Mouse (Mus musculus) midbrain, embryonic 14.5 days (tissue): ENCODE data around the gene Mcf2l. TPM values are rescaled to one million over a fixed set of nuclear protein-coding genes. Genes with fewer than 3 reads are reported as not detected.

Experiments used
- ATAC-seq: fragments of 200-750 bp; cut with Nextera tagmentation; 2 replicates; pipeline ENCODE4 v1.8.0; 2017; ENCODE audit warnings: moderate number of reproducible peaks, moderate library complexity; ENCODE audit not compliant: low FRiP score, low TSS enrichment
- DNase-seq: peaks from one replicate; pipeline ENCODE4 v3.0.0-alpha.2; 2015
- H3K27ac ChIP-seq: fragments of 300-500 bp; sonication (generic); replicated peaks from 2 replicates; pipeline ENCODE4 v1.5.1; 2014; ENCODE audit warnings: mild to moderate bottlenecking, low read depth, low read length, moderate library complexity
- H3K27me3 ChIP-seq: fragments of 300-500 bp; sonication (generic); 2 replicates; pipeline ENCODE4 v1.6.1; 2014; ENCODE audit warnings: low read length, control low read depth, mixed read lengths; ENCODE audit not compliant: control insufficient read depth, insufficient read depth
- H3K36me3 ChIP-seq: fragments of 300-500 bp; sonication (generic); 2 replicates; pipeline ENCODE4 v1.6.1; 2014; ENCODE audit warnings: low read length, control low read depth; ENCODE audit not compliant: control insufficient read depth, insufficient read depth
- H3K4me1 ChIP-seq: fragments of 300-500 bp; sonication (generic); 2 replicates; pipeline ENCODE4 v1.6.1; 2014; ENCODE audit warnings: mild to moderate bottlenecking, antibody characterized with exemption, low read length, control low read depth; ENCODE audit not compliant: control insufficient read depth, insufficient read depth
- H3K4me2 ChIP-seq: fragments of 300-500 bp; sonication (generic); 2 replicates; pipeline ENCODE4 v1.6.1; 2014; ENCODE audit warnings: mild to moderate bottlenecking, low read length, moderate library complexity
- H3K4me3 ChIP-seq: fragments of 300-500 bp; sonication (generic); replicated peaks from 2 replicates; pipeline ENCODE4 v1.5.1; 2014; ENCODE audit warnings: low read depth, low read length
- H3K9ac ChIP-seq: fragments of 300-500 bp; sonication (generic); replicated peaks from 2 replicates; pipeline ENCODE4 v1.6.1; 2014; ENCODE audit warnings: mild to moderate bottlenecking, low read length, moderate library complexity
- H3K9me3 ChIP-seq: fragments of 300-500 bp; sonication (generic); 2 replicates; pipeline ENCODE4 v1.6.1; 2016; ENCODE audit warnings: low read length, control low read depth, mixed read lengths; ENCODE audit not compliant: control insufficient read depth
- WGBS: fragments of 180-500 bp; shearing (Covaris S2); extraction: QIAGEN DNeasy Blood & Tissue Kit; methylation state at CpG from one replicate; pipeline ENCODE4 v1.1.7; 2014; 5-methylcytosine and 5-hydroxymethylcytosine counted together
- polyA plus RNA-seq: library from polyadenylated mRNA; unstranded; fragments of >200 nt; fragmentation: Nextera tagmentation; extraction: Ambion mirVana; gene quantifications from 2 replicates; pipeline ENCODE4 v1.2.1, GENCODE M21; 2014

Mcf2l gene
- polyA plus RNA-seq, 1 experiment from 2014 or later: 174 TPM

DNA sequence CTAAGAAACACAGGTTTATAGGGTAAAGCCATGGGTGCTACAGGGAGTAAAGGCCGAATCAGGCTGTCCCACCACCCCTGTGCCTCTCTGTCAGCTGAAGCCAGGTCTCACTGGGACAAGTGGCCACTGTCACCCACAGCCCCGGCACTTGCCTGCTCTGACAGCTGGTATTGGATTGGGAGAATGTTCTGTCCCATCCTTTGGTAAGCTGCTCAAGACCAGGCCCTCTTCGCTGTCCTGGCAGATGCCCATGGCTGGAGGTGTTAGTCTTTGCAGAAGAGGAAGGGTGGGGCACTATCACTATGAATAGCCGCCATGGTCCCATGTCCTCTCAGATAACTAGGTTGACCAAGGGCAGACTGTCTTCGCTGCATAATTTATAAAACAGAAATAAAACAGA, 40.0 kb upstream of the Mcf2l start:
- no peak for ATAC-seq
- no peaks in the 10 kb centered on the region for H3K27me3 ChIP-seq
- no peaks in the 10 kb centered on the region for H3K9me3 ChIP-seq
- H3K27ac ChIP-seq: no peak overlapping the region
- H3K36me3 ChIP-seq: peaks cover 67% of the 10 kb centered on the region
- 94% methylated on average over 5 of the region's 5 CpGs for WGBS
- no peak overlapping the region for H3K4me2 ChIP-seq
- no peak for DNase-seq
- peaks cover 13% of the 10 kb centered on the region for H3K4me1 ChIP-seq
- H3K9ac ChIP-seq: no peak overlapping the region
- no peak overlapping the region for H3K4me3 ChIP-seq

DNA sequence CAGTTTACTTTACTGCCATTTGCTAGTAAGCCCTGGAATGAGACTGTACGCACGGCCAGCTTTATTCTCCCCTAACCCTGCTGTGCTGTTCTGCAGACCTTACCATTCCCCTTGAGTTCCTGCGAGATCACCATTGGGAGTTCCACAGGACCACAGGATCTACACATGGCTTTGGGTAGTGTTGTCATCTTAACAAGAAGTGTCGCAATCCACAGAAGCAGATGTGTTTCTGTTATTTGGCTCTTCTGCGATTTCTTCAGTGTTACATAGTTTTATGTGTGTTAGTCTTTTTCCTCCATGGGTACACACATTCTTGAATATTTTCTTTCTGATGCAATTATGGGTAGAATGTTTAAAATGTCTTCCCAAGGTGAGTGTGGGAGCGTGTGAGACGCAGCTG, 32.8 kb upstream of the Mcf2l start:
- Histone ChIP-seq H3K4me2 (no peak overlapping the region), H3K4me3 (no peak overlapping the region), H3K4me1 (no peaks in the 10 kb centered on the region), H3K36me3 (peaks cover 69% of the 10 kb centered on the region), H3K9me3 (no peaks in the 10 kb centered on the region), H3K27ac (no peak overlapping the region), H3K27me3 (no peaks in the 10 kb centered on the region), H3K9ac (no peak overlapping the region)
- ATAC-seq (no peak), DNase-seq (no peak)
- 93% methylated on average over 7 of the region's 7 CpGs for WGBS

DNA sequence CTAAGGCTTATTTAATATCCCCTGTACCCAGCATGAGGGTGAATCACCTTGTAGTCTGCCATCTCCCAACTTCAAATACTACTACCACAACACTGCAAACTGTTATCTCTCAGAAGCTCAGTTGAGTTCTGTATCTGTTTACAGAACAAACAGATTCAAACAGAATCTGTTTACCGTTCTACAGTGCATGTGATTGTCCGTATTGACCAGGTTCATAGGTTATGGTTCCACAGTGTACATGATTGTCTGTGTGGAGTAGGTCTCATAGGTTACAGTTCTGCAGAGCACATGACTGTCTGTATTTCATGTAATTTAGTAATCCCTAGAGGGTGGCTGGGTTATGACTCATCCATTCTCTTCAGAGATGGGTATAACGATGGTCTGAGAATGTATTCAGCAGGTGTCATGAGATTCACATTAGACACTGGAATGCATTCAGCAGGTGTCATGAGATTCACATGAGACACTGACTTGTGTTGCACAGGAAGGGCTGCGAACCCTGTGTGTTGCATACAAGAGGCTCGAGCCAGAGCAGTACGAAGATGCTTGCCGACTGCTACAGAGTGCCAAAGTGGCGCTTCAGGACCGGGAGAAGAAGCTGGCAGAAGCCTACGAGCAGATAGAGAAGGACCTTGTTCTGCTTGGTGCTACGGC, 31.1 kb upstream of the Mcf2l start:
- no peak for ATAC-seq
- no peak overlapping the region for H3K4me3 ChIP-seq
- H3K4me1 ChIP-seq: no peaks in the 10 kb centered on the region
- H3K9me3 ChIP-seq: no peaks in the 10 kb centered on the region
- peaks cover 68% of the 10 kb centered on the region for H3K36me3 ChIP-seq
- 96% methylated on average over 11 of the region's 11 CpGs for WGBS
- no peak overlapping the region for H3K9ac ChIP-seq
- DNase-seq: no peak
- no peak overlapping the region for H3K27ac ChIP-seq
- H3K27me3 ChIP-seq: no peaks in the 10 kb centered on the region
- H3K4me2 ChIP-seq: no peak overlapping the region

DNA sequence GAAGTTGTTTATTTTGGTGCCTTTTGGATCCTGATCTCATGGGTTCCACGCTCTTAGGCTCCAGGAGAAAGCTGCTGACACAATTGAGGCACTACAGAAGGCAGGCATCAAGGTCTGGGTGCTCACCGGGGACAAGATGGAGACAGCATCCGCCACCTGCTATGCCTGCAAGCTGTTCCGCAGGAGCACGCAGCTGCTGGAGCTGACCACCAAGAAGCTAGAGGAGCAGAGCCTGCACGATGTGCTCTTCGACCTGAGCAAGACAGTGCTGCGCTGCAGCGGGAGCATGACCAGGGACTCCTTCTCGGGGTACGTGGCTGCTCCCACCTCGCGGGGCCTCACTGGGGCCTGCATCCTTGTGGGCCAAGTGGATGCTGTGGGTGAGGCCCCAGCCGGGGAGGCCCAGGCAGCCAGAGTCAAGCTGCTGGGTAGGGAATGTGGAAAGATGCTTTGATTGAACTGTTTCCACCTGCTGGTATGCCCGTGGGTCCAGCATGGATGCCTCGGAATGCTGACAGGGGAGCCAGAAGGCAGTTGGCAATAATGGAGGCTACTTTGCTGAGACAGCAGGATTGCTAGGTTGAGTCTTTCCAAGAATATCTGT, 29.2 kb upstream of the Mcf2l start:
- H3K4me3 ChIP-seq: no peak overlapping the region
- H3K9me3 ChIP-seq: no peaks in the 10 kb centered on the region
- DNase-seq: no peak
- no peak overlapping the region for H3K9ac ChIP-seq
- ATAC-seq: no peak
- no peak overlapping the region for H3K4me2 ChIP-seq
- H3K36me3 ChIP-seq: peaks cover 77% of the 10 kb centered on the region
- H3K27me3 ChIP-seq: no peaks in the 10 kb centered on the region
- WGBS: 94% methylated on average over 16 of the region's 16 CpGs
- H3K4me1 ChIP-seq: no peaks in the 10 kb centered on the region
- H3K27ac ChIP-seq: no peak overlapping the region

DNA sequence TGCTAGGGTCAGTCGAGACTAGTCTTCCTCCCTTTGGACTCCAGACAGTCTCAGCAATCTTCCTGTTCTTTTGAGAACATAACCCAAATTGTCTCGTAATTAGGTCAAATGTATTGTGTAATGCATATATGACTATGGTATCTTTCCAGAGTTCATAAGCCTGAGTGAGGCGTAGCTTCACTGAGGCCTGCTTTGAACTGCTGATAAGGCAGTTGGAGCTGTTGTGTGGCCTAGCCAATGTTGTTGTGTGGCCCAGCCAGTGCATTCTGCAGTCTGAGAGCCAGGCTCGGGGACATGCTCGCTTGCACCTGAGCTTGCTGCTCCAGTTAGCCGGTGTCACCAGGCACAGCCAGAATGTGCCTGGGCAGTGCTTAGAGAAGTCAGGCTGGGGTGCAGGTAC, 27.2 kb upstream of the Mcf2l start:
- WGBS: 90% methylated on average over 6 of the region's 6 CpGs
- DNase-seq: no peak

DNA sequence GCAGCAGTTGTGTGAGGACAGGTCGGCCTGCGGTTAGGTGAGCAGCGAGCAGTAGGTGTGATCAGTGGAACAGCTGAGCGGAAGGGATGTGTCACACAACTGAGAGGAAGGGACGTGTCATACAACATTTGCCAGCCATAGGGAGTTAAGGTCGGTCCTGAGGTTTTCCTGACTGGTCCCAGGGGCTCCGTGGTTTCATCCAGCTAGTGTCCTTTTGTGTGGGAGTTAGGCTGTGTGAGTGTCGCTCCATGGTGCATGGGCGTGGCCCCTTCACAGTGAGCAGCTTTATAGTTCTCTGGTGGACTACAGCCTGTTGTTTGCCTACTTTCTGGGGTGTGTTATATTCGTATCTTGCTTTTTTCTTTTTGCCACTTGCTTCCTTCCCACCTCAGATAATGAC, 22.4 kb upstream of the Mcf2l start:
- WGBS: 90% methylated on average over 10 of the region's 10 CpGs
- no peak for ATAC-seq
- peaks cover 54% of the 10 kb centered on the region for H3K36me3 ChIP-seq

More for the DNA sequence above, 27.2 kb upstream of the Mcf2l start:
- no peak overlapping the region for H3K4me3 ChIP-seq
- H3K4me1 ChIP-seq: no peaks in the 10 kb centered on the region
- H3K4me2 ChIP-seq: no peak overlapping the region
- no peak overlapping the region for H3K27ac ChIP-seq
- peaks cover 86% of the 10 kb centered on the region for H3K36me3 ChIP-seq
- no peaks in the 10 kb centered on the region for H3K27me3 ChIP-seq
- no peak overlapping the region for H3K9ac ChIP-seq
- ATAC-seq: no peak
- no peaks in the 10 kb centered on the region for H3K9me3 ChIP-seq

DNA sequence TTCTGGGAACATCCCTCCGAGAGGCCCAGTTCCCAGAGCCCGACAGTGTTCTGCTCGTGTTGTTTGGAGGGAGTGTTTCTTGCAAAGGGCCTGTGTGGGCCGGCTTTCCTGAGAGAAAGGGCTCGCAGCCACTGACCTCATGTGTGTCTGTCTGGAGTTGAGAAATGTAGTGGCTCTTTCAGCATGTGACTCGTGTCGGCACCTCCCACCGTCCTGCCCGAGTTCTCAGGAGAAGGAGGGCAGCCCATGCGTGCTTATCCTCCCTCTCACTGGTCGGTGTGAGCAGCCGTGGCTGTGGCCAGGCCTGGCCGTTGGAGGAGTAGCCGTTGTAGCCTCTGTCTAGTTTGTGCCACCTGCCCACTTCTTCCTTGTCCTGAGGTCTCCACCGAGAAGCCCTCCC, 17.6 kb upstream of the Mcf2l start:
- ATAC-seq: no peak
- H3K4me2 ChIP-seq: no peak overlapping the region
- H3K9me3 ChIP-seq: no peaks in the 10 kb centered on the region
- H3K4me3 ChIP-seq: no peak overlapping the region
- no peaks in the 10 kb centered on the region for H3K4me1 ChIP-seq
- no peak overlapping the region for H3K9ac ChIP-seq
- WGBS: 76% methylated on average over 15 of the region's 15 CpGs
- no peak for DNase-seq
- no peaks in the 10 kb centered on the region for H3K27me3 ChIP-seq
- H3K27ac ChIP-seq: no peak overlapping the region
- H3K36me3 ChIP-seq: peaks cover 42% of the 10 kb centered on the region

More for the DNA sequence above, 22.4 kb upstream of the Mcf2l start:
- H3K27me3 ChIP-seq: no peaks in the 10 kb centered on the region
- H3K9me3 ChIP-seq: no peaks in the 10 kb centered on the region
- no peak for DNase-seq
- no peak overlapping the region for H3K9ac ChIP-seq
- no peak overlapping the region for H3K27ac ChIP-seq
- no peak overlapping the region for H3K4me2 ChIP-seq
- no peak overlapping the region for H3K4me3 ChIP-seq
- no peaks in the 10 kb centered on the region for H3K4me1 ChIP-seq

DNA sequence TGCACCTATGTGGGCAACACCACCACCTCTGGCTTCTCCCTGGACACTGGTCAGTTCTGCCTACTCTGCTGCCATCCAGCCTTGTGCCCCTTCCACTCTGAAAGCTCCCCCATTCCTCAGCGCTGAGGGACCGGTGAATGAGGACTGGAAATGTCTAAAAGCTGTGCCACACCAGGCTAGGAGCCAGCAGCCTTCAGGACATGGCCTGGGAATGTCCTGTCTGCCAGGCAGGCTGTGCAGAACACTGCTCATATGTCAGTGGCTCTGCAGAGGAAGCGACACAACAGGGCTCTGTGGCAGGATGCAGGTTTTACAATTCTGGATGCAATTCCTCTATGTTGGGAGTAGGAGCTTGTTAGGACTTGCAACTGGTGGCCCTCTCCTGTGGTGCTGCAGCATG, 10.5 kb upstream of the Mcf2l start:
- WGBS: 93% methylated on average over 3 of the region's 3 CpGs
- ATAC-seq (no peak), DNase-seq (no peak)
- no peak overlapping the region for H3K4me3 ChIP-seq
- H3K36me3 ChIP-seq: peaks cover 51% of the 10 kb centered on the region
- H3K4me1 ChIP-seq: no peaks in the 10 kb centered on the region
- no peak overlapping the region for H3K9ac ChIP-seq
- H3K4me2 ChIP-seq: no peak overlapping the region
- H3K9me3 ChIP-seq: no peaks in the 10 kb centered on the region
- no peak overlapping the region for H3K27ac ChIP-seq
- H3K27me3 ChIP-seq: no peaks in the 10 kb centered on the region

DNA sequence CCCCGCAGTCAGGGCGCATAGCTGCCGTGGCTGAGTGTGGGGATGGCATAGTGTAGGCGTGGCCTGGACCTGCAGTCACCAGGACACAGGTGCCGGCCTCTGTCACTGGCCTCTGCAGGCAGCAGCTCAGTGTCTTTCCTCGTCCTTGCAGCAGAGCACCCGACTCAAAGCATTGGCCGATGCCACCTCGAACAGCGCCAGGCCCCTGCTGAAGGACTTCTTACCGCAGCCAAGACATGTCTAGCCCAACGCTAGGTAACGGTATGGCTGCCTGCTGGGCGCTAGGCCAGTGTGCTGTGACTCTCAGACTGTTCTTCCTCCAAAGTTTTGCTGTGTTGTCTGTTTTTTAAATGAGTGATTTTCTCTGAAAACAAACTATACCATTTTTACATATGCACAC, 10.0 kb upstream of the Mcf2l start:
- Histone ChIP-seq H3K27ac (no peak overlapping the region), H3K9me3 (no peaks in the 10 kb centered on the region), H3K4me2 (no peak overlapping the region), H3K36me3 (peaks cover 48% of the 10 kb centered on the region), H3K9ac (no peak overlapping the region), H3K4me3 (no peak overlapping the region), H3K27me3 (no peaks in the 10 kb centered on the region), H3K4me1 (no peaks in the 10 kb centered on the region)
- 82% methylated on average over 14 of the region's 14 CpGs for WGBS
- DNase-seq (no peak), ATAC-seq (no peak)
